Mouse (Mus musculus) adrenal gland, adult 18-20 months (tissue): ENCODE data around the gene Mecp2. TPM values are rescaled to one million over a fixed set of nuclear protein-coding genes. Genes with fewer than 3 reads are reported as not detected.

Experiments used
- DNase-seq, 2 experiments: peaks; one replicate each; pipeline ENCODE4 v3.0.0; 2021 to 2022; ENCODE audit warnings: low spot score in 2 of 2
- microRNA-seq, 2 experiments: library from miRNA; unstranded; fragments of <30 nt; microRNA quantifications; one replicate each; pipeline ENCODE4 v1.2.0; 2021; ENCODE audit warnings: borderline number of aligned reads in 2 of 2
- total RNA-seq, 2 experiments: library from RNA; stranded (reverse); gene quantifications; 1 replicate in 1 of 2; 2 replicates in 1 of 2; pipeline ENCODE4 v1.2.3; 2021

The Mecp2 gene
- total RNA-seq, 2 experiments from 2014 or later = 31.5 to 34.5 TPM

DNA sequence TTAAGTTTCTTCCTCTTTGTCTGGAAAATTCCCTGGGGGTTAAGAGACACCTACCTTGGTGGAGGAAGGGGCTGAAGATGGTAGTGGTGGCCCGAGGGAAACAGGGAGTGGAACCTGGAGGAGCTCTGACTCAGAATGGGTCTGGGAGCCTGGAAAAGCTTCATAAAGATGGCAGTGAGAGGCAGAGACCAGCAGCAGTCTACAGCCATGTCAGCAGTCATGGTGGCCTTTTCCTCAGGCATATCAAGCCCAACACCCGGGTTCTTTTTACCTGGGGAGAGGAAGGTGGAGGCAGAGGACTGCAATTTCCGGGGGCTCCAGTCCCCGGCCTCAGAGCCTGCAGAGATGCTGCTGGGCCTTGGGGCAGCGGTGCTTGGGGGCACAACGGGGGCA is 112.4 kb downstream of the Mecp2 start:
- no peak for DNase-seq

GRCm38 (mm10) chrX:74014597-74014996 is 120.6 kb downstream of the Mecp2 start:
- no peak for DNase-seq

GRCm38 (mm10) chrX:74008063-74008462 is 127.1 kb downstream of the Mecp2 start:
- DNase-seq = no peak

- no peak for DNase-seq
Observed at GRCm38 (mm10) chrX:74006401-74006800, 128.8 kb downstream of the Mecp2 start.

DNA sequence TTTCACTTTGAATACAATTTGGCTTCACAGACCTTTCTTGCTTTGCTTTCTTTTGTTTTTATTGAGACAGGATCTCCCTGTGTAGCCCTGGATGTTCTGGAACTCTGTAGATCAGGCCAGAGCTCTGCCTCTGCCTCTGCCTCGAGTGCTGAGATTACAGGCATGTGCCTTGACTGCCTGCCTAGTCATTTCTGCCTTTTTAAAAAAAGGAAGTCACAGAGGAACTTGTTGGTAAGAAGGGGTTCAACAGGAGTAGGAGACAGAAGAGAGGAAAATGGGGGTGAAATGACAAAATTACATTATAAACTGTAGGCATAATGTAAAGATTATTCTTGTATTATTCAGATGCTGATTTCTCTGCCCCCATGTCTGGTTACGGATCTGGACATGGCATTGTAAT is 131.5 kb downstream of the Mecp2 start:
- no peak for DNase-seq

DNA sequence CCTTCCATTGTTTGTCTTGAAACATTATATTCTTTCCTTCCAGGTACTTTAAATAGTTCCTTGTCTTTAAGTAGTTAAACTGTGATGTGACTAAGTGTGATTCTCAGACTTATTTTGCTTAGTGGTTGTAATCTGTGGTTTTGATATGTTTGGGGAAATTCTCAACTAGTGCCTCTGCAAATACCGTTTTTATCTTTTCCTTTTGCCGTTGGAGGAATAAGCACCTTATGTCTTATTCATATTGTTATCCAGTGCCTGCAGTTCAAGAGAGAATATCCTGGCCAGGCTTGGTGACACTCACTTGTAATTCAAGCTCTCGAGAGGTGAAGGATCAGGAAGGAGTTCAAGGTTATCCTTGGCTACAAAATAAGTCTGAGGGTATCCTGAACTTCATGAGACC is 134.1 kb downstream of the Mecp2 start:
- no peak for DNase-seq

- DNase-seq = peak in 1 of 2 experiments; percentile 13
Observed at GRCm38 (mm10) chrX:73998911-73999869, 136.0 kb downstream of the Mecp2 start.

DNA sequence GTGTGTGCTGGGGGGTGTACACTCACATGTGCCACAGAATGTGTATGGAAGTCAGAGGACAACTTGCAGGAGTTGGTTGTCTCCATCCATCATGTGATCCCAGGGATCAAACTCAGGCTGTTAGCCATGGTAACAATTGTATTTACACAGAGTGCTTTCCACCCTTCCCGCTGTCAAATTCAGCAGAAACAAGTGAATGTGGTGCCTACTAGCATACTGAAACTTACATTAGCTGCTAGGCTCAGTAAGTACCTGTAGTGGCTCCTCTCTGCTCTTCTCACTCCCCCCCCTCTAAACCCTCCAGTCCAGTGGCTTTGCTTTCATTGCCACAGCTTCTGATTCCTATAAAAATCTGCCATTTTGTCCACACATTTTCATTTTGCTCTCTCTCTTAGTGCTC is 157.4 kb downstream of the Mecp2 start:
- no peak for DNase-seq

Small RNA genes lying within 50 kb of the gene (microRNA-seq; reads per million reads assigned to microRNA genes)
- gene Mir5132 (11.8 to 22.0 reads per million in 2 experiments), gene Mir718 (0 to 0.61 reads per million in 2 experiments)

Other genes with a start within 250 kb of the Mecp2 start
- not detected for gene Avpr2, start 243.3 kb downstream of the Mecp2 start, total RNA-seq
- 10 to 100 TPM in 1 of 2 experiments, 1 to 10 TPM in 1; 7.0 to 13.8 TPM for gene L1cam, start 239.3 kb downstream of the Mecp2 start, total RNA-seq
- gene Arhgap4, start 213.5 kb downstream of the Mecp2 start, total RNA-seq = 1 to 10 TPM; 3.1 to 4.2 TPM
- gene Naa10, start 213.4 kb downstream of the Mecp2 start, total RNA-seq = 10 to 100 TPM; 80.3 to 83.2 TPM
- gene Renbp, start 204.5 kb downstream of the Mecp2 start, total RNA-seq = 10 to 100 TPM; 22.0 to 29.6 TPM
- gene Hcfc1, start 169.0 kb downstream of the Mecp2 start, total RNA-seq = 10 to 100 TPM; 47.7 to 49.5 TPM
- gene Irak1, start 111.4 kb downstream of the Mecp2 start, total RNA-seq = 100 to 1,000 TPM; 116 to 120 TPM
- not detected for gene Opn1mw, start 7.9 kb downstream of the Mecp2 start, total RNA-seq
- gene Tex28, start 32.5 kb upstream of the Mecp2 start, total RNA-seq = not detected
- not detected for gene Tktl1, start 41.9 kb upstream of the Mecp2 start, total RNA-seq
- 100 to 1,000 TPM; 113 to 170 TPM for gene Flna, start 114.5 kb upstream of the Mecp2 start, total RNA-seq
- gene Emd, start 119.3 kb upstream of the Mecp2 start, total RNA-seq = 100 to 1,000 TPM in 1 of 2 experiments, 10 to 100 TPM in 1; 93.6 to 165 TPM
- 100 to 1,000 TPM; 395 to 419 TPM for gene Rpl10, start 135.4 kb upstream of the Mecp2 start, total RNA-seq
- gene Taz, start 146.5 kb upstream of the Mecp2 start, total RNA-seq = 10 to 100 TPM; 64.6 to 81.8 TPM
- 10 to 100 TPM; 14.7 to 17.1 TPM for gene Dnase1l1, start 147.0 kb upstream of the Mecp2 start, total RNA-seq
- gene Atp6ap1, start 161.7 kb upstream of the Mecp2 start, total RNA-seq = 100 to 1,000 TPM; 206 to 258 TPM
- gene Gdi1, start 169.6 kb upstream of the Mecp2 start, total RNA-seq = 100 to 1,000 TPM; 245 to 250 TPM
- 10 to 100 TPM; 63.3 to 65.8 TPM for gene Fam50a, start 177.7 kb upstream of the Mecp2 start, total RNA-seq
- 10 to 100 TPM in 1 of 2 experiments, 1 to 10 TPM in 1; 8.1 to 15.4 TPM for gene Plxna3, start 193.7 kb upstream of the Mecp2 start, total RNA-seq
- 10 to 100 TPM; 43.2 to 53.2 TPM for gene Lage3, start 218.3 kb upstream of the Mecp2 start, total RNA-seq
- 10 to 100 TPM; 61.4 to 63.9 TPM for gene Ubl4a, start 237.9 kb upstream of the Mecp2 start, total RNA-seq
- gene Slc10a3, start 238.0 kb upstream of the Mecp2 start, total RNA-seq = 10 to 100 TPM; 19.0 to 20.5 TPM